Mouse (Mus musculus) lung, postnatal 36 days (tissue): Measurements from ENCODE around the gene Mta3.
A peak's percentile ranks its signal among the peaks of the same experiment; 100 is the strongest.

ENCODE experiments used
- DNase-seq: peaks from one replicate; pipeline ENCODE4 v3.0.0; 2022; ENCODE audit warnings: mixed read lengths

Mta3 gene

GRCm38 (mm10) chr17:83813050-83813449, 107.1 kb downstream of the Mta3 start:
- no peak for DNase-seq

- DNase-seq = no peak
Measured at GRCm38 (mm10) chr17:83816996-83817395, 111.0 kb downstream of the Mta3 start.

- no peak for DNase-seq
Measured at GRCm38 (mm10) chr17:83819503-83819902, 113.5 kb downstream of the Mta3 start.

GRCm38 (mm10) chr17:83820701-83821100, 114.7 kb downstream of the Mta3 start:
- no peak for DNase-seq

GRCm38 (mm10) chr17:83821876-83822275, 115.9 kb downstream of the Mta3 start:
- DNase-seq = no peak

GRCm38 (mm10) chr17:83823835-83824234, 117.9 kb downstream of the Mta3 start:
- DNase-seq = no peak

GRCm38 (mm10) chr17:83829356-83829755, 123.4 kb downstream of the Mta3 start:
- no peak for DNase-seq

- DNase-seq = peak; percentile 26
Measured at GRCm38 (mm10) chr17:83830616-83831292, 124.8 kb downstream of the Mta3 start.

- DNase-seq = peak; percentile 44
Measured at GRCm38 (mm10) chr17:83834120-83834519, 128.2 kb downstream of the Mta3 start.

- DNase-seq = no peak
Measured at GRCm38 (mm10) chr17:83836048-83836447, 130.1 kb downstream of the Mta3 start.

GRCm38 (mm10) chr17:83837659-83838190, 131.8 kb downstream of the Mta3 start:
- DNase-seq = no peak

- DNase-seq = no peak
Measured at GRCm38 (mm10) chr17:83839132-83839531, 133.2 kb downstream of the Mta3 start.

GRCm38 (mm10) chr17:83841011-83841410, 135.0 kb downstream of the Mta3 start:
- DNase-seq = no peak

- DNase-seq = no peak
Measured at GRCm38 (mm10) chr17:83843780-83844179, 137.8 kb downstream of the Mta3 start.

- no peak for DNase-seq
Measured at GRCm38 (mm10) chr17:83845538-83845937, 139.6 kb downstream of the Mta3 start.

- DNase-seq = peak; percentile 55
Measured at GRCm38 (mm10) chr17:83846301-83847021, 140.5 kb downstream of the Mta3 start.

GRCm38 (mm10) chr17:83847100-83847499, 141.1 kb downstream of the Mta3 start:
- no peak for DNase-seq

GRCm38 (mm10) chr17:83847815-83848214, 141.9 kb downstream of the Mta3 start, which contains the start of gene Haao:
Gene Haao (minus strand): TSS chr17:83847963.
- DNase-seq = peak; percentile 63

GRCm38 (mm10) chr17:83848482-83848881, 142.5 kb downstream of the Mta3 start:
- no peak for DNase-seq

GRCm38 (mm10) chr17:83849081-83849675, 143.2 kb downstream of the Mta3 start:
- no peak for DNase-seq

GRCm38 (mm10) chr17:83849717-83850116, 143.8 kb downstream of the Mta3 start:
- no peak for DNase-seq

GRCm38 (mm10) chr17:83850458-83850857, 144.5 kb downstream of the Mta3 start:
- peak; percentile 94 for DNase-seq

- DNase-seq = no peak
Measured at GRCm38 (mm10) chr17:83850864-83851263, 144.9 kb downstream of the Mta3 start.

GRCm38 (mm10) chr17:83853831-83854230, 147.9 kb downstream of the Mta3 start:
- DNase-seq = no peak
